Mouse (Mus musculus) ovary, postnatal 36 days (tissue): ENCODE measurements around the gene Dlgap4.

ENCODE experiments used
- DNase-seq: peaks from one replicate; pipeline ENCODE4 v3.0.0; 2022; ENCODE audit warnings: low spot score, mixed read lengths

Gene Dlgap4

DNA sequence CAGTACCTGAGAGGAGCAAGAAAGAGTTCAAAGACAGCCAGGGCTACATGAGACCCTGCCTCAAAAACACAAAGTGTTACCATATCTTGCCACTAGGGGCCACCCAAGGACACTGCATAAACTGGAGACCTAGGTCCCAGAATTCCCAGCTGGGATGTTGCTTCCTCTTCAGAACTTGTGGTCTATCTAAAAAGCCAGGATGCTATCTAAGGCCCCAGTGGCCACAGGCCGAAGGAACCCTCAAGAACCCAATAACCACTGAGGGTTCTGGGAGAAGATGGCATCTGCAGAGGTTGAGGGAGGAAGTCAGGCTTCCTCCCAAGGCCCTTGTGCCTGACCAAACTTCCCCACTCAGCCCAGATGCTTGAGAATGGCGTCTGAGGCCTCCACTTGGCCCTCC, 196.1 kb downstream of the Dlgap4 start:
- DNase-seq, result peak; percentile 46

DNA sequence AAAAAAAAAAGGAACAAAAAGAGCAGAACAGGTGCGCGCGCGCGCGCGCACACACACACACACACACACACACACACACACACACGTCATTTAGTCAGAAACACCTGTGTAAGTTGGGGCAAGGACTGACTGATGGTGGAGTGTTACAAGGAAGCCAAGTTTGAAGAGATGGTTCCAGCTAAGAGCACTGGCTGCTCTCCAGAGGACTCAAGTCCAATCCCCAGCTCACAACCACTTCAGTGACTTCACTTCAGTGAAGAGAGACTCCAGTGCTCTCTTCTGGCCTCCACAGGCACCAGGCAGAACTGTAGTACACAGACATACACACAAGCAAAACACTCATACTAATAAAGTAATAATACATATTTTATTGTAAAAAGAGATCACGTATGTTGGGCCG, 197.2 kb downstream of the Dlgap4 start:
- DNase-seq, result no peak

DNA sequence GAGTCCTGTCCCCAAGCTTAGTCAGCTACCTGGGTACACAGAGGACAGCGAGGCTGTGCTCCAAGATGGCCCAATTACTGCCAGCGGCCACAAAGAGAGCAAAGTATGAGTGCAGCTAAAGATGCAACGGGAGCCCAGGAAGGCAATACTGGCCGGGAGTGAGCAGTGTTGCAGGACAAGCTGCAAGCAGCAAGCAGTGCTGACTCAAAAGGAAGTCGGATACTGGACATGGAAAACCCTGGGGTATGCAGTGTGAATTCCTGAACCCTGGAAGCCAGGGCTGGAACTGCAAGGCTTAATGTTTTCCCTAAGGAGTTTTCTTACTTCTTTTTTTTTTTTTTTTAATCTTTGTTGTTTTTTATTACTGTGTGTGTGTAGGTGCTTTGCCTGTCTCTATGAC, 198.1 kb downstream of the Dlgap4 start:
- no peak for DNase-seq
